Mouse (Mus musculus) ES-Bruce4 (cell line): ENCODE measurements at regions not wholly inside any gene's neighbourhood (a gene's known extent, or its start where the extent isn't known, plus 50 kb on each side); places are given as distances from the start of the nearest gene placed in this dataset.

Source experiments
- CTCF ChIP-seq: IDR thresholded peaks from one replicate; pipeline ENCODE4 v1.8.1; 2011; ENCODE audit warnings: low read depth, low read length
- EP300 ChIP-seq: IDR thresholded peaks from 2 replicates; pipeline ENCODE4 v1.6.1; 2011; ENCODE audit warnings: low read depth, low read length; ENCODE audit not compliant: insufficient read depth
- POLR2A ChIP-seq: IDR thresholded peaks from one replicate; pipeline ENCODE4 v1.8.1; 2011; ENCODE audit warnings: low read length; ENCODE audit not compliant: insufficient read depth

DNA sequence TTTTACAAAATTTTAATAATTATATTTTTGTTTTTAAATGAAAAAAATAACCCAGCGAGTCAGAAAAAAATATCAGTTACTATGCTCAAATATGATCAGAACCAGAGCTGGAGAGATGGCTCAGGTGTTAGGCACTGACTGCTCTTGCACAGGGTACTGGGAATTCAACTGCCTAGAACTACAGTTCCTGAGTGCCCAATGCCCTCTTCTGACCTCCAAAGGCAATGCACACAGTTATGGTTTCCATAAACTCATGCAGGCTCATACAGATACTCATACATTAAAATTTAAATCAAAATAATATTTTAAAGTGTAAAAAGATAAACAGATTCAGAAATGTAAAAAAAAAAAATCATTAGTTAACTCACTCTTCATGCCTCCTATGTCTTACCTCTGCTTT lies 465.7 kb downstream of the Arl4a start:
- TF ChIP-seq CTCF (no peak), POLR2A (no peak), EP300 (no peak)
